Mouse (Mus musculus) lung, embryonic 14.5 days (tissue): Measurements from ENCODE around the gene Cdan1. TPM values are rescaled to one million over a fixed set of nuclear protein-coding genes. Genes with fewer than 3 reads are reported as not detected.
A peak's percentile ranks its signal among the peaks of the same experiment; 100 is the strongest.

Source experiments
- ATAC-seq: fragments of 200-750 bp; cut with Nextera tagmentation; 2 replicates; pipeline ENCODE4 v1.8.0; 2017; ENCODE audit warnings: mild to moderate bottlenecking, moderate TSS enrichment, moderate library complexity; ENCODE audit not compliant: insufficient read depth
- DNase-seq: peaks from one replicate; pipeline ENCODE4 v3.0.0-alpha.2; 2015
- H3K27ac ChIP-seq: fragments of 300-500 bp; sonication (generic); 2 replicates; pipeline ENCODE4 v1.5.1; 2014; ENCODE audit warnings: low read depth, mild to moderate bottlenecking, moderate library complexity
- H3K27me3 ChIP-seq: fragments of 300-500 bp; sonication (generic); 2 replicates; pipeline ENCODE4 v1.6.1; 2014; ENCODE audit warnings: low read length, control low read depth; ENCODE audit not compliant: insufficient read depth
- H3K36me3 ChIP-seq: fragments of 300-500 bp; sonication (generic); 2 replicates; pipeline ENCODE4 v1.6.1; 2014; ENCODE audit warnings: control low read depth; ENCODE audit not compliant: insufficient read depth
- H3K4me1 ChIP-seq: fragments of 300-500 bp; sonication (generic); 2 replicates; pipeline ENCODE4 v1.6.1; 2014; ENCODE audit warnings: antibody characterized with exemption, control low read depth; ENCODE audit not compliant: insufficient read depth
- H3K4me2 ChIP-seq: fragments of 300-500 bp; sonication (generic); 2 replicates; pipeline ENCODE4 v1.6.1; 2014; ENCODE audit warnings: mild to moderate bottlenecking
- H3K4me3 ChIP-seq: fragments of 300-500 bp; sonication (generic); 2 replicates; pipeline ENCODE4 v1.5.1; 2014; ENCODE audit warnings: low read depth, low read length
- H3K9ac ChIP-seq: fragments of 300-500 bp; sonication (generic); 2 replicates; pipeline ENCODE4 v1.6.1; 2014
- H3K9me3 ChIP-seq: fragments of 300-500 bp; sonication (generic); 2 replicates; pipeline ENCODE4 v1.6.1; 2016; ENCODE audit warnings: low read depth, low read length, control low read depth
- CTCF ChIP-seq: IDR thresholded peaks from 2 replicates; pipeline ENCODE4 v1.5.1; 2016; ENCODE audit warnings: antibody characterized with exemption, low read depth
- WGBS: fragments of 180-500 bp; shearing (Covaris S2); extraction: QIAGEN DNeasy Blood & Tissue Kit; methylation state at CpG from one replicate; pipeline ENCODE4 v1.1.7; 2014; 5-methylcytosine and 5-hydroxymethylcytosine counted together
- polyA plus RNA-seq: library from polyadenylated mRNA; unstranded; fragments of >200 nt; fragmentation: Nextera tagmentation; extraction: Ambion mirVana; gene quantifications from 2 replicates; pipeline ENCODE4 v1.2.1, GENCODE M21; 2014

The Cdan1 gene
- polyA plus RNA-seq, 1 experiment from 2014 or later = 10.7 TPM

DNA sequence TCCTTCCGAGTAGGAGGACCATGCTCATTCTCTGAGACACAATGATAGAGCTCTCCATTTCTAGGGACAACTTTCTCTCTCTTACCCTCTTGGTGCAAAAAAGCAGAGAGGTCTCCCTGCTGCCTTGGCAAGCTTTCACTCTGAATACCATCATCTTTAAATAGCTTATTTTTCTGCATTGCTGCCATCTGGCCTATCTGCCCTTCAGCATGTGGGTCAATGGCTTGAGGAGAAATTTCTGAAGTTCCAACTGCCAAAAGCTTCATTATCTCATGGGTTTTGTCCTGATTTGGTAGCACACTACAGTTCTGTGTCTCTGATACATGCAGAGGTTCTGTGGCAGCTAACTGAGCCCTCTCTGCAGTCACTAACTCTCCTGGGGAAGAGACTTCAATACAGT, 104.4 kb downstream of the Cdan1 start:
- Histone ChIP-seq H3K4me3 (no peak overlapping the region), H3K9ac (no peak overlapping the region), H3K9me3 (no peaks in the 10 kb centered on the region), H3K4me2 (no peak overlapping the region), H3K4me1 (no peaks in the 10 kb centered on the region), H3K36me3 (peaks cover 23% of the 10 kb centered on the region), H3K27ac (no peak overlapping the region), H3K27me3 (no peaks in the 10 kb centered on the region)
- 94% methylated on average over 1 of the region's 1 CpGs for WGBS
- DNase-seq (no peak), ATAC-seq (no peak)
- no peak for TF ChIP-seq CTCF

DNA sequence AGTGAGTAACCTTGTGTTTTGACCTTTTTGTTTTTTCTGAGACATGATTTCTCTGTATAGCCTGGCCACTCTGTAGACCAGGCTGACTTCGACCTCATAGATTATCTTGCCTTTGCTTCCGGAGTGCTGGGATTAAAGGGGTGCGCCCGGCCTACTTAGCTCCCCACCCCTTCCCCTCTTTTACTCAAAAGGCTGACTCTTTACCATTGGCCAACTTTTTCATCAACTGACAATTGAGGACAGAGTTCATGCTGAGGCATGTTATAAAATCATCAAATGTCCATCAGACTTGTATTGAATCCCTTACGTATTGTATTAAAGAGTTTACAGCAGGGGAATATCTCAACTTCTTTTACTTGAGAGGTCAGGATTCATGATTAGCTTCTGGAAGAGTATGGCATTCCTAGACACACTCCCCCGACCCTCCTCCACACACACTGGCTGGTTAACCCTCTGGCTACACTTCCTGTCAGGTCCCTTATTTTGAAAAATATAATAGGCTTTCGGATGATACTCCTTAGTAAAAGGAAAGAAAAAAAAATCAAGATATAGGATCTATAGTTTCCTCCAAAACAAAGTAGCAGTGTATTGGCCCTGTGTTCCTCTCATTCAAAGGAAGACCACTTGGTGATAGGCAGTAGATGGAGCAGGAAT, 117.9 kb downstream of the Cdan1 start:
- H3K36me3 ChIP-seq = peaks cover 21% of the 10 kb centered on the region
- DNase-seq (peak; percentile 14), ATAC-seq (no peak)
- H3K9ac ChIP-seq = peak overlapping the region; percentile 90
- no peaks in the 10 kb centered on the region for H3K9me3 ChIP-seq
- no peak for TF ChIP-seq CTCF
- peak overlapping the region; percentile 90 for H3K4me3 ChIP-seq
- WGBS = 43% methylated on average over 7 of the region's 7 CpGs
- peak overlapping the region; percentile 98 for H3K4me2 ChIP-seq
- peaks cover 17% of the 10 kb centered on the region for H3K4me1 ChIP-seq
- peak overlapping the region; percentile 94 for H3K27ac ChIP-seq
- no peaks in the 10 kb centered on the region for H3K27me3 ChIP-seq

DNA sequence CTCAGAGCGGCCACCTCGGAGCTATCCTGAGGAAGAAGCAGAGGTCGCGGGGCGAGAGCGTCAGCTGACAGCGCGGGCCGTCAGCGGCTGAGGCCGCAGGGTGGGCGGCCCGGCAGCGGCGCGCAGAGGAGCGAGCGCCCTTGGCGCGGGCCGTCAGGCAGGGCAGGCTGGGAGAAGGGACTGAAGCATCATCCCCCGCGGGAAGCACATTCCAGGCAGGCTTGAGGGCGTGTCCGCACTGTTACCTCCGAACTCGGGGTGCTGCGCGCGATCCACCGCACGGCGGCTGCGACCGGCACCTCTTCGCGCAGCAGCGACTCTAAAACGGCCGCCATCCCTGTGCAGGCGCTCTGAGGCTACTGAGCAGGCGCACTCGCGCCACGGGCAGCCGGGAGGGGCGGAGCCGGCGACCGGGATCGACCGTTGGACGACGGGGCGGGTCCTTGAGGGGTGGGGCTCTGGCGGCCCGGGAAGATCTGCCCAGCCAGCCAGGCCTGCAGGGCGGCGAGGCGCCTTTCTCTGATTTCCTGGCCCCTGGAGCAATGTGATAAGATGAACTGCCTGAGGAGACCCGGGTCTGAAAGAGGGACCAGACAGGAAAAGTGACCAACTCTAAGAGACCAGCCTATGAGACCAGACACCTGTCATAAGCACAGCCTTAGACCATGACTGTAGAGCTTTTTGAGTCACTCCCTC, 118.6 kb downstream of the Cdan1 start:
- TF ChIP-seq CTCF = peak; percentile 14; the same call in 1 of the 2 replicates
- H3K4me2 ChIP-seq = peak overlapping the region; percentile 98
- peak; percentile 98 for ATAC-seq

DNA sequence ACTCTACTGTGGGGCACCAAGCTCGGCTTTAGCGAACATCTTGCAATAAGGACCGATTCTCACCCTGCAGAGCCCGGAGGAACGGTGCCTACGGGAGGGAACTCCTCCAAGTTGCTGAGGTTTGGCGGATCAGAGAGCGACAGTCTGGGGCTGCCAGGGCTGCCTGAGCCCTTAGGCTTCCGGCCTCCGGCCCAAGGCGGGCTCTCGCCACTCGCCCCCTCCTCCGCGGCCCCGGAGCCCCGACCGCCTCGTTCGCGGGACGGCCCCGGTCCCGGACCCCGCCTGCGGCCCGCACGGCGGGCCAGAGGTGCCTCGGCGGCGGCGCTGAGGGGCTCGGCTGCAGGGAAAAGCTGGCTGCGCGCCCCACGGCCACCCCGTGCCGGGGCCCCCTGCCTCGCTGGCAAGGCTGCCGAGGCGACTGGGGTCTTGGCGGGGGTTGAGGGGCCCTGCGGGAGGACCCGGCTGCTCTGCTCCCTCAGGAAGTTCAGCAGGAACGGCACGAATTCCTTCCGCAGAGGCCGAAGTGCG, 119.2 kb downstream of the Cdan1 start:
- Histone ChIP-seq H3K4me1 (peaks cover 17% of the 10 kb centered on the region), H3K27ac (peak overlapping the region; percentile 94), H3K36me3 (peaks cover 34% of the 10 kb centered on the region), H3K4me2 (peak overlapping the region; percentile 98), H3K9me3 (no peaks in the 10 kb centered on the region), H3K9ac (peak overlapping the region; percentile 90), H3K4me3 (peak overlapping the region; percentile 90), H3K27me3 (no peaks in the 10 kb centered on the region)
- no peak for TF ChIP-seq CTCF
- ATAC-seq = no peak; the same call in none of the 2 replicates
- WGBS = under 1% methylated on average over 48 of the region's 50 CpGs
- DNase-seq = peak; percentile 42

More for the DNA sequence above, 118.6 kb downstream of the Cdan1 start:
- no peaks in the 10 kb centered on the region for H3K9me3 ChIP-seq
- peak overlapping the region; percentile 90 for H3K9ac ChIP-seq
- no peaks in the 10 kb centered on the region for H3K27me3 ChIP-seq
- WGBS = under 1% methylated on average over 61 of the region's 61 CpGs
- H3K27ac ChIP-seq = peak overlapping the region; percentile 94
- peaks cover 28% of the 10 kb centered on the region for H3K36me3 ChIP-seq
- H3K4me1 ChIP-seq = peaks cover 17% of the 10 kb centered on the region
- peak overlapping the region; percentile 90 for H3K4me3 ChIP-seq
- DNase-seq = peak; percentile 97

DNA sequence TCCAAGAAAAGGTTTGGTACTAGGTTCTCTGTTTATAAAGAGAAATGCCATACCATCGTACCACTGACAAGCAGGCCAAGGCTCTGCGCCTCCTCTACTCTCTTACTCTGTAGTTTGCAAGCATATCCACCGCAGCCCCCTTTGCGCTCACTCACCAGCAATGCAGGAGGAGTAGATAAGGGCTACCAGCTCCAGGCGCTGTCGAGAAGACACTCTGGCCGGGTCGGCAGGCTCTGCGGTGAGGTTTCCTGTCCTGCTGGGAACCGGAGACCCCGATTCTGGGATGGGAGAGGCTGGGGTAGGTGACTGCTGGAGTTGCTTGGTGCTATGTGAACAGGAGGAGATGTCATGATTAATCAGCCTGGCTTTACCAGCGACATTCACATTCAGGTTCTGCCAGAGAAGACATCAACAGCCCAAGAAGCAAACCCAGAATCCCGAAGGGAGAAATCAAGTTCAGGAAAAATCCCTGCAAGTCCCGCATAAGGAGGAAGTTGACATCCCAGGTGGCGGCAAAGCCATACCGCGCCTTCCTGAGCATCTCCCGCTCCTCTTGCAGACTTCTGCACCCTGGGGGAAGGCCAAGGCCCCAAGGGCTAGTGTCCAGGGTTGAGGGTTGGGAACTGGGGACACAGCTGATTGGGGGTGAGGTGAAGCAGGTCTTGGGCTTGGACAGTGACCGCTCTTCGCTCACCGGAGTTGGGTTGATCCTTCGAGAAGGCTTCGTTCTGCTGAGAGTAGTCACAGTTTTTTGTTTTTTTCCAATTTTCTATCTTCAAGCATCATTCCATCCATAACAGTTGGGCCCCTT, 119.9 kb downstream of the Cdan1 start:
- peaks cover 41% of the 10 kb centered on the region for H3K36me3 ChIP-seq
- peak overlapping the region; percentile 98 for H3K4me2 ChIP-seq
- WGBS = 2% methylated on average over 23 of the region's 23 CpGs
- peak overlapping the region; percentile 90 for H3K4me3 ChIP-seq
- no peak overlapping the region; the same call in 1 of the 2 replicates for H3K27ac ChIP-seq
- peak; percentile 50 for DNase-seq
- no peaks in the 10 kb centered on the region for H3K27me3 ChIP-seq
- peak overlapping the region; percentile 90 for H3K9ac ChIP-seq
- no peaks in the 10 kb centered on the region for H3K9me3 ChIP-seq
- no peak for ATAC-seq
- peaks cover 17% of the 10 kb centered on the region for H3K4me1 ChIP-seq
- no peak for TF ChIP-seq CTCF

DNA sequence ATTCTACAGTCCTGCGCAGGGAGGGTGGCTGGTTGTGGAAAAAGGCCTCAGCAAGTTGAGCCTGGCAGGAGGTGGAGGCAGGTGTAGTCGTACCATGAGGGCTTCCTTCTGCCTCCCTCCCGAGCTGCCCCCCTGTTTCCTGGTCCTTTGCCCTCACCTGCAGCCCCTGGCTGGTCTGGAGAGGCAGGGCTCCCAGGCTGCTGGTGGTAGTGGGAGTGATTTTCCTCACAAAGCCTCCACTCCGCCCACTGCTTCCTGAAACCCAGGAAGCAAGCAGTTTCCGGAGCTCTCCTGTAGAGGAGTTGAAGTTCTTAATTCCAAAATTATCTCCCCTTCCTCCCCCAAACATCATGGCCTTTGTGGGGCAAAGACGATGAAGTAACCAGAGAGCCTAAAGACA, 125.8 kb downstream of the Cdan1 start:
- TF ChIP-seq CTCF = no peak
- WGBS = 76% methylated on average over 6 of the region's 6 CpGs
- Histone ChIP-seq H3K9ac (no peak overlapping the region), H3K4me3 (no peak overlapping the region), H3K9me3 (no peaks in the 10 kb centered on the region), H3K4me1 (peaks cover 3% of the 10 kb centered on the region; the same call in 1 of the 2 replicates), H3K27me3 (no peaks in the 10 kb centered on the region), H3K27ac (no peak overlapping the region), H3K4me2 (no peak overlapping the region), H3K36me3 (peaks cover 96% of the 10 kb centered on the region)
- DNase-seq = no peak
- no peak for ATAC-seq

DNA sequence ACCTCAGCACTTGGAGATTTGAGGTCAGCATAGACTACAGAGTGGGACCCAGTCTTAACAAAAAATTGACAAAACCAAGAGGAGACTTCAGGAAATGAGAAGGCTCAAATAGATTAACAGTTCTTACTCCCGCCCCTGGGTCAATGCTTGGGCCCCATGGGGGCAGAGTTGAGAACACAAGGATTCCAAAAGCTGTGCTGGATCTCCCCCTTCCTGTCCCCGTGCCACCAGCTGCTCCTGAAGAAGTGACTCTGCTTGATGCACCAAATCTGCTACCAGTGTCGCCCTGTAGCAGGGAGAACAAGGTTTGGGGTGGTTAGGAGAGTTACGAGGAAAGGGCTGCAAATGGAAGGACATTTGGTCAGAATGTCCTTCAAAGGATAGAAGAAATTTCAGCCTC, 126.3 kb downstream of the Cdan1 start:
- WGBS = 63% methylated on average over 4 of the region's 4 CpGs
- no peaks in the 10 kb centered on the region for H3K4me1 ChIP-seq
- no peak overlapping the region for H3K4me2 ChIP-seq
- no peak for TF ChIP-seq CTCF
- H3K36me3 ChIP-seq = peaks cover 97% of the 10 kb centered on the region
- no peak overlapping the region for H3K9ac ChIP-seq
- DNase-seq (no peak), ATAC-seq (no peak)
- H3K9me3 ChIP-seq = no peaks in the 10 kb centered on the region
- H3K27me3 ChIP-seq = no peaks in the 10 kb centered on the region
- H3K4me3 ChIP-seq = no peak overlapping the region
- no peak overlapping the region for H3K27ac ChIP-seq
